Mouse (Mus musculus) left cerebral cortex, postnatal 36 days (tissue): Measurements from ENCODE around the gene Anapc5. TPM values are rescaled to one million over a fixed set of nuclear protein-coding genes. Genes with fewer than 3 reads are reported as not detected.

Experiments
- DNase-seq, 2 experiments: peaks; one replicate each; pipeline ENCODE4 v3.0.0; 2021 to 2022; ENCODE audit warnings: low spot score in 2 of 2, mixed read lengths in 1 of 2
- intact Hi-C: fragments of 180-260 bp; cut with DNase I; formaldehyde crosslinking; loops from one replicate; pipeline ENCODE4 v1.15.1; 2025
- total RNA-seq, 2 experiments: library from RNA; stranded (reverse); gene quantifications; 2 replicates each; pipeline ENCODE4 v1.2.3; 2021

Gene Anapc5
- total RNA-seq, 2 experiments from 2014 or later: 208 to 231 TPM

GRCm38 (mm10) chr5:122773756-122774155, 47.4 kb downstream of the Anapc5 start:
- no peak for DNase-seq
- intact Hi-C loops: loop anchor here (10.0 kb wide), 1 partner anchor 371 kb away; the partner anchor contains the start of gene Setd1b

- intact Hi-C loops: loop anchor here (10.0 kb wide), 1 partner anchor 373 kb away; the partner anchor contains the start of gene Setd1b
- no peak for DNase-seq
These were observed 49.7 kb downstream of the Anapc5 start for GRCm38 (mm10) chr5:122771428-122771827.

GRCm38 (mm10) chr5:122770806-122771261, 50.3 kb downstream of the Anapc5 start:
- intact Hi-C loops: loop anchor here (10.0 kb wide), 1 partner anchor 374 kb away; the partner anchor contains the start of gene Setd1b
- no peak for DNase-seq

- intact Hi-C loops: loop anchor here (10.0 kb wide), 1 partner anchor 374 kb away; the partner anchor contains the start of gene Setd1b
- DNase-seq: no peak
These were observed 50.8 kb downstream of the Anapc5 start for GRCm38 (mm10) chr5:122770304-122770703.

GRCm38 (mm10) chr5:122769101-122769568, 52.0 kb downstream of the Anapc5 start:
- intact Hi-C loops: no loop called here
- DNase-seq: no peak

- DNase-seq: no peak
These were observed 53.9 kb downstream of the Anapc5 start for GRCm38 (mm10) chr5:122767283-122767682.

GRCm38 (mm10) chr5:122764032-122764464, 57.1 kb downstream of the Anapc5 start:
- no peak for DNase-seq
- intact Hi-C loops: no loop called here

More at GRCm38 (mm10) chr5:122767283-122767682, 53.9 kb downstream of the Anapc5 start:
- intact Hi-C loops: no loop called here

- intact Hi-C loops: no loop called here
These were observed 57.7 kb downstream of the Anapc5 start for GRCm38 (mm10) chr5:122763271-122764031.

GRCm38 (mm10) chr5:122756680-122757079, 64.5 kb downstream of the Anapc5 start:
- intact Hi-C loops: no loop called here
- DNase-seq: no peak

More at GRCm38 (mm10) chr5:122763271-122764031, 57.7 kb downstream of the Anapc5 start:
- DNase-seq: no peak

- no peak for DNase-seq
- intact Hi-C loops: no loop called here
These were observed 65.0 kb downstream of the Anapc5 start for GRCm38 (mm10) chr5:122756144-122756543.

- DNase-seq: no peak
- intact Hi-C loops: no loop called here
These were observed 65.5 kb downstream of the Anapc5 start for GRCm38 (mm10) chr5:122755620-122756019.

- DNase-seq: no peak
- intact Hi-C loops: no loop called here
These were observed 66.7 kb downstream of the Anapc5 start for GRCm38 (mm10) chr5:122754477-122754876.

GRCm38 (mm10) chr5:122747950-122748349, 73.2 kb downstream of the Anapc5 start:
- intact Hi-C loops: no loop called here
- DNase-seq: no peak

- intact Hi-C loops: no loop called here
These were observed 77.2 kb downstream of the Anapc5 start for GRCm38 (mm10) chr5:122743880-122744422.

More at GRCm38 (mm10) chr5:122743880-122744422, 77.2 kb downstream of the Anapc5 start:
- no peak for DNase-seq

Other genes starting within 250 kb of the Anapc5 start
- 10 to 100 TPM; 37.1 to 46.0 TPM for gene Ift81, start 206.8 kb downstream of the Anapc5 start, total RNA-seq
- 1 to 10 TPM; 8.0 to 8.8 TPM for gene P2rx7, start 177.4 kb downstream of the Anapc5 start, total RNA-seq
- gene P2rx4, start 113.8 kb downstream of the Anapc5 start, total RNA-seq: 10 to 100 TPM; 19.2 to 19.3 TPM
- 100 to 1,000 TPM; 243 to 273 TPM for gene Camkk2, start 41.9 kb downstream of the Anapc5 start, total RNA-seq
- 10 to 100 TPM; 50.4 to 53.8 TPM for gene Rnf34, start 28.7 kb upstream of the Anapc5 start, total RNA-seq
- gene Kdm2b, start 168.5 kb upstream of the Anapc5 start, total RNA-seq: 10 to 100 TPM; 23.7 to 27.3 TPM
- 1 to 10 TPM; 7.0 to 7.9 TPM for gene Orai1, start 193.7 kb upstream of the Anapc5 start, total RNA-seq
- not detected for gene Morn3, start 225.7 kb upstream of the Anapc5 start, total RNA-seq
- gene Tmem120b, start 247.1 kb upstream of the Anapc5 start, total RNA-seq: 10 to 100 TPM; 13.2 to 17.7 TPM